Mouse (Mus musculus): ENCODE measurements around the gene Actr1a.

- TF ChIP-seq USF1 (IDR thresholded peaks at IDR 0.05; ENCODE audit: low read depth) = no peak
- no peak for TF ChIP-seq POLR2A (IDR thresholded peaks at IDR 0.05; ENCODE audit: insufficient read length, low read depth)
- TF ChIP-seq MYOG (IDR thresholded peaks at IDR 0.05; ENCODE audit: control insufficient read depth in 1 of 3, insufficient read depth in 1 of 3, insufficient read length in 2 of 3, low read depth in 2 of 3) = no peak
- TF ChIP-seq CEBPB (IDR thresholded peaks at IDR 0.05; ENCODE audit: insufficient read depth, poor library complexity, severe bottlenecking) = no peak
- TF ChIP-seq MAX (IDR thresholded peaks at IDR 0.05; ENCODE audit: low read depth) = no peak
- TF ChIP-seq POLR2AphosphoS2 (IDR thresholded peaks at IDR 0.05; ENCODE audit: insufficient read length, low read depth) = no peak
- TF ChIP-seq SRF (IDR thresholded peaks at IDR 0.05; ENCODE audit: control insufficient read depth, insufficient read length, low read depth) = no peak
Measured at GRCm38 (mm10) chr19:46394712-46395108, 838 bp downstream of the Actr1a start.
